In the genomic region with DNA sequence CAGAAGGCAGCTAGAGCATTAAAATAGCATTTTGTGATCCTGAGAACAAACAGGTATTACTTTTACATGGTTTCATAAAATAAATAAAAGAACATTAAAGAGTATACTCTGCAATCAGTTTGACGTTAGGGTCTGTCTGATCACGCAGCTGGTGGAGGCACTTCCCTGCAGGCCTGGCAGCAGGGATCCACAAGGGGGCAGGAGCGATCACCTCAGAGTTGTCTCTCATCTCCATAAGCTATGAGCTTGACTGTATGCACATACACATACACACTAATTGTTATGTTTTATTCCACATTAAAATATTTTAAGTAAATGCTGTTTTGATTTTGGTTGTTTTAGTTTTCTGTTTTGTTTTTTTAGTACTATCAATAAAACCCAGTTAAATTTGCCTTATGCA, we compare ENCODE assay signal across 8 mouse cellular contexts. TPM values are rescaled to one million over a fixed set of nuclear protein-coding genes. Genes with fewer than 3 reads are reported as not detected.
DNase-seq lines count a peak whose midpoint lies in the region; ATAC-seq lines count a peak whose summit lies in the region.

No protein-coding gene starts in this region.

- no peaks in the 10 kb centered on the region for H3K36me3 ChIP-seq in midbrain, embryonic 12.5 days
- H3K36me3 ChIP-seq in midbrain, embryonic 13.5 days = no peaks in the 10 kb centered on the region
- peaks cover 4% of the 10 kb centered on the region for H3K36me3 ChIP-seq in liver, embryonic 12.5 days

- no peak overlapping the region for H3K4me3 ChIP-seq in midbrain, embryonic 12.5 days
- H3K4me3 ChIP-seq in midbrain, embryonic 13.5 days (replicated peaks) = no peak overlapping the region
- H3K4me3 ChIP-seq in liver, embryonic 12.5 days = no peak overlapping the region

- ATAC-seq in midbrain, embryonic 12.5 days (ENCODE audit: low FRiP score, low read depth) = 0 out of 2 replicates have a peak, but pooled peaks have one; percentile 47
- ATAC-seq in midbrain, embryonic 13.5 days = no peak
- ATAC-seq in liver, embryonic 12.5 days = peak; percentile 71; the same call in 1 of the 2 replicates

- no peaks in the 10 kb centered on the region for H3K9me3 ChIP-seq in midbrain, embryonic 12.5 days
- H3K9me3 ChIP-seq in midbrain, embryonic 13.5 days = no peaks in the 10 kb centered on the region
- H3K9me3 ChIP-seq in liver, embryonic 12.5 days (replicated peaks) = no peaks in the 10 kb centered on the region

- H3K9ac ChIP-seq in midbrain, embryonic 12.5 days (replicated peaks) = no peak overlapping the region
- no peak overlapping the region for H3K9ac ChIP-seq in midbrain, embryonic 13.5 days (replicated peaks)
- H3K9ac ChIP-seq in liver, embryonic 12.5 days = no peak overlapping the region

- H3K4me1 ChIP-seq in midbrain, embryonic 12.5 days = no peaks in the 10 kb centered on the region
- no peaks in the 10 kb centered on the region for H3K4me1 ChIP-seq in midbrain, embryonic 13.5 days (replicated peaks)
- H3K4me1 ChIP-seq in liver, embryonic 12.5 days = no peaks in the 10 kb centered on the region

- intact Hi-C loops in heart, postnatal 10 days (cut with DNase I) = loop anchor here (5.0 kb wide), 2 partner anchors 34 to 104 kb away; partner anchors contain the start of gene Rabgap1l

- DNase-seq in R1 (ENCODE audit: low read depth, low spot score) = peak; percentile 47
- DNase-seq in embryo, embryonic 10 days (ENCODE audit: low spot score) = peak; percentile 70
- peak; percentile 62 to 70 for DNase-seq in heart, postnatal 10 days
- DNase-seq in ovary, postnatal 36 days (ENCODE audit: low spot score) = peak; percentile 58
- no peak for DNase-seq in yolk sac, embryonic 10.5 days (ENCODE audit: low spot score)

- WGBS in midbrain, embryonic 12.5 days = 26% methylated on average over 3 of the region's 3 CpGs
- 18% methylated on average over 3 of the region's 3 CpGs for WGBS in midbrain, embryonic 13.5 days
- 23% methylated on average over 3 of the region's 3 CpGs for whole genome bisulfite sequencing in liver, embryonic 12.5 days (ENCODE audit: insufficient replicate concordance)

- no peaks in the 10 kb centered on the region for H3K27me3 ChIP-seq in midbrain, embryonic 12.5 days
- H3K27me3 ChIP-seq in midbrain, embryonic 13.5 days = no peaks in the 10 kb centered on the region
- H3K27me3 ChIP-seq in liver, embryonic 12.5 days (replicated peaks) = no peaks in the 10 kb centered on the region

- no peak overlapping the region for H3K27ac ChIP-seq in midbrain, embryonic 12.5 days (replicated peaks)
- H3K27ac ChIP-seq in midbrain, embryonic 13.5 days = no peak overlapping the region
- no peak overlapping the region for H3K27ac ChIP-seq in liver, embryonic 12.5 days

- H3K4me2 ChIP-seq in midbrain, embryonic 12.5 days (replicated peaks) = no peak overlapping the region
- no peak overlapping the region for H3K4me2 ChIP-seq in midbrain, embryonic 13.5 days (replicated peaks)
- H3K4me2 ChIP-seq in liver, embryonic 12.5 days = no peak overlapping the region

RNA-seq across cellular contexts. Expression of gene Rabgap1l, which starts 34.8 kb away (rescaled TPM):
- 17.6 and 21.2 TPM in 2 replicates for polyA plus RNA-seq in midbrain, embryonic 12.5 days (2016; fragmentation: Nextera tagmentation; extraction: Ambion mirVana)
- polyA plus RNA-seq in midbrain, embryonic 13.5 days (2015; fragmentation: Nextera tagmentation; extraction: Ambion mirVana) = 22.9 and 25.2 TPM in 2 replicates
- 10 to 100 TPM; 89.0 to 92.4 TPM for total RNA-seq in heart, postnatal 10 days (2021)
- 55.7 and 55.8 TPM in 2 replicates for polyA plus RNA-seq in liver, embryonic 12.5 days (2016; fragmentation: Nextera tagmentation; extraction: Ambion mirVana)
